Mouse (Mus musculus): ENCODE data around the gene Zbtb38.

Gene Zbtb38

GRCm38 (mm10) chr9:96639451-96639850, 113.2 kb downstream of the Zbtb38 start:
- no peak for DNase-seq (ENCODE audit: low spot score)

- no peak for DNase-seq (ENCODE audit: low spot score)
Measured at GRCm38 (mm10) chr9:96638508-96638907, 114.1 kb downstream of the Zbtb38 start.

- no peak for DNase-seq (ENCODE audit: low spot score)
Measured at GRCm38 (mm10) chr9:96637157-96637548, 115.5 kb downstream of the Zbtb38 start.

GRCm38 (mm10) chr9:96636423-96637156, 116.0 kb downstream of the Zbtb38 start:
- no peak for DNase-seq (ENCODE audit: low spot score)

- no peak for DNase-seq (ENCODE audit: low spot score)
Measured at GRCm38 (mm10) chr9:96635899-96636298, 116.7 kb downstream of the Zbtb38 start.

- no peak for DNase-seq (ENCODE audit: low spot score)
Measured at GRCm38 (mm10) chr9:96635176-96635575, 117.5 kb downstream of the Zbtb38 start.

- no peak for DNase-seq (ENCODE audit: low spot score)
Measured at GRCm38 (mm10) chr9:96633771-96634170, 118.9 kb downstream of the Zbtb38 start.
